Mouse (Mus musculus) MEL (cell line): ENCODE results near the gene Fam241a. TPM values are rescaled to one million over a fixed set of nuclear protein-coding genes. Genes with fewer than 3 reads are reported as not detected.

Experiments used
- DNase-seq: peaks from one replicate; pipeline ENCODE4 v3.0.0; 2011; ENCODE audit warnings: low read depth, low spot score
- H3K27ac ChIP-seq: 2 replicates; pipeline ENCODE4 v1.5.1; 2012; ENCODE audit warnings: low read depth, mild to moderate bottlenecking, control low read depth, low read length, moderate library complexity; ENCODE audit not compliant: control insufficient read depth
- H3K27me3 ChIP-seq, 2 experiments: fragments of 150-350 bp in 1 of 2; sonication (generic) in 1 of 2; 2 replicates each; pipeline ENCODE4 v1.6.1; 2012; ENCODE audit warnings: low read length in 2 of 2, mild to moderate bottlenecking in 2 of 2, improper control_type of control experiment in 1 of 2, moderate library complexity in 1 of 2; ENCODE audit not compliant: insufficient read depth in 2 of 2, control insufficient read depth in 1 of 2
- H3K36me3 ChIP-seq, 2 experiments: 2 replicates each; pipeline ENCODE4 v1.6.1; 2012 to 2014; ENCODE audit warnings: low read length in 2 of 2, improper control_type of control experiment in 1 of 2, inconsistent platforms in 1 of 2, mild to moderate bottlenecking in 1 of 2; ENCODE audit not compliant: insufficient read depth in 2 of 2, control insufficient read depth in 1 of 2
- H3K4me1 ChIP-seq, 2 experiments: fragments of 150-350 bp in 1 of 2; sonication (generic) in 1 of 2; 2 replicates each; pipeline ENCODE4 v1.6.1; 2012; ENCODE audit warnings: low read length in 2 of 2, improper control_type of control experiment in 1 of 2, mild to moderate bottlenecking in 1 of 2; ENCODE audit not compliant: insufficient read depth in 2 of 2, control insufficient read depth in 1 of 2
- H3K4me3 ChIP-seq, 2 experiments: fragments of 150-350 bp in 1 of 2; sonication (generic) in 1 of 2; 2 replicates each; pipeline ENCODE4 v1.5.1; 2012; ENCODE audit warnings: low read depth in 2 of 2, low read length in 2 of 2, mild to moderate bottlenecking in 2 of 2, moderate library complexity in 2 of 2, control low read depth in 1 of 2, improper control_type of control experiment in 1 of 2; ENCODE audit not compliant: control insufficient read depth in 1 of 2, insufficient read depth in 1 of 2
- H3K79me2 ChIP-seq: 2 replicates; pipeline ENCODE4 v1.6.1; 2012; ENCODE audit warnings: mild to moderate bottlenecking, low read length, moderate library complexity; ENCODE audit not compliant: control insufficient read depth, poor library complexity, insufficient read depth
- H3K9ac ChIP-seq: 2 replicates; pipeline ENCODE4 v1.6.1; 2012; ENCODE audit warnings: low read depth, mild to moderate bottlenecking, control low read depth, low read length, moderate library complexity; ENCODE audit not compliant: control insufficient read depth, poor library complexity, severe bottlenecking
- H3K9me3 ChIP-seq: fragments of 150-350 bp; sonication (generic); replicated peaks from 2 replicates; pipeline ENCODE4 v1.6.1; 2012; ENCODE audit warnings: mild to moderate bottlenecking, low read length, improper control_type of control experiment, moderate library complexity; ENCODE audit not compliant: insufficient read depth
- BHLHE40 ChIP-seq: IDR thresholded peaks from 2 replicates; pipeline ENCODE4 v1.6.1; 2012; ENCODE audit warnings: low read depth, mild to moderate bottlenecking, inconsistent platforms, low read length, improper control_type of control experiment, borderline replicate concordance
- CHD1 ChIP-seq: IDR thresholded peaks from 2 replicates; pipeline ENCODE4 v1.6.1; 2012; ENCODE audit warnings: low read depth, mild to moderate bottlenecking, inconsistent platforms, low read length, improper control_type of control experiment
- CHD2 ChIP-seq: IDR thresholded peaks from 2 replicates; pipeline ENCODE4 v1.6.1; 2011; ENCODE audit warnings: low read length, improper control_type of control experiment
- CTCF ChIP-seq, 3 experiments: IDR thresholded peaks in 2 of 3; conservative IDR thresholded peaks in 1 of 3; 2 replicates each; pipeline ENCODE4 v1.5.1; 2011 to 2012; ENCODE audit warnings: low read length in 3 of 3, low read depth in 2 of 3, mild to moderate bottlenecking in 2 of 3, improper control_type of control experiment in 1 of 3, inconsistent platforms in 1 of 3, mixed read lengths in 1 of 3, moderate library complexity in 1 of 3; ENCODE audit not compliant: control insufficient read depth in 1 of 3, insufficient read depth in 1 of 3, poor library complexity in 1 of 3, severe bottlenecking in 1 of 3
- ELF1 ChIP-seq: IDR thresholded peaks from 2 replicates; pipeline ENCODE4 v1.6.1; 2014; ENCODE audit warnings: low read depth, mild to moderate bottlenecking, inconsistent platforms, low read length, improper control_type of control experiment, moderate library complexity
- EP300 ChIP-seq, 2 experiments: IDR thresholded peaks; 2 replicates each; pipeline ENCODE4 v1.6.1; 2011; ENCODE audit warnings: improper control_type of control experiment in 2 of 2, low read length in 2 of 2, low read depth in 1 of 2, mild to moderate bottlenecking in 1 of 2
- ETS1 ChIP-seq: IDR thresholded peaks from 2 replicates; pipeline ENCODE4 v1.6.1; 2012; ENCODE audit warnings: low read depth, mild to moderate bottlenecking, inconsistent platforms, low read length, improper control_type of control experiment, moderate library complexity
- GABPA ChIP-seq: IDR thresholded peaks from 2 replicates; pipeline ENCODE4 v1.6.1; 2012; ENCODE audit warnings: low read depth, mild to moderate bottlenecking, inconsistent platforms, low read length, improper control_type of control experiment, moderate library complexity
- GATA1 ChIP-seq: IDR thresholded peaks from 2 replicates; pipeline ENCODE4 v1.6.1; 2011; ENCODE audit warnings: low read depth, low read length, improper control_type of control experiment
- HCFC1 ChIP-seq: IDR thresholded peaks from 2 replicates; pipeline ENCODE4 v1.6.1; 2012; ENCODE audit warnings: low read depth, mild to moderate bottlenecking, inconsistent platforms, low read length, improper control_type of control experiment, moderate library complexity
- JUND ChIP-seq: IDR thresholded peaks from 2 replicates; pipeline ENCODE4 v1.6.1; 2011; ENCODE audit warnings: low read depth, mild to moderate bottlenecking, improper control_type of control experiment, low read length
- KAT2A ChIP-seq: conservative IDR thresholded peaks from 2 replicates; pipeline ENCODE4 v1.6.1; 2012; ENCODE audit warnings: low read depth, low read length, improper control_type of control experiment, inconsistent platforms
- MAFK ChIP-seq: IDR thresholded peaks from 2 replicates; pipeline ENCODE4 v1.6.1; 2011; ENCODE audit warnings: low read depth, mild to moderate bottlenecking, low read length, improper control_type of control experiment, borderline replicate concordance
- MAX ChIP-seq: IDR thresholded peaks from 2 replicates; pipeline ENCODE4 v1.6.1; 2011; ENCODE audit warnings: low read length, improper control_type of control experiment
- MAZ ChIP-seq: IDR thresholded peaks from 2 replicates; pipeline ENCODE4 v1.6.1; 2012; ENCODE audit warnings: low read depth, mild to moderate bottlenecking, inconsistent platforms, low read length, improper control_type of control experiment
- MEF2A ChIP-seq: IDR thresholded peaks from 2 replicates; pipeline ENCODE4 v1.6.1; 2014; ENCODE audit warnings: low read depth, mild to moderate bottlenecking, inconsistent platforms, low read length, improper control_type of control experiment; ENCODE audit not compliant: poor library complexity, insufficient replicate concordance, severe bottlenecking; ENCODE audit errors: extremely low read depth
- MXI1 ChIP-seq: IDR thresholded peaks from 2 replicates; pipeline ENCODE4 v1.6.1; 2011; ENCODE audit warnings: mild to moderate bottlenecking, low read depth, low read length, improper control_type of control experiment
- MYB ChIP-seq: IDR thresholded peaks from 2 replicates; pipeline ENCODE4 v1.6.1; 2011; ENCODE audit warnings: mild to moderate bottlenecking, low read depth, low read length, improper control_type of control experiment
- MYC ChIP-seq: IDR thresholded peaks from 2 replicates; pipeline ENCODE4 v1.6.1; 2011; ENCODE audit warnings: low read depth, mild to moderate bottlenecking, low read length, improper control_type of control experiment, moderate library complexity
- NELFE ChIP-seq: IDR thresholded peaks from 2 replicates; pipeline ENCODE4 v1.6.1; 2011; ENCODE audit warnings: low read depth, low read length, improper control_type of control experiment
- NRF1 ChIP-seq: IDR thresholded peaks from 2 replicates; pipeline ENCODE4 v1.6.1; 2014; ENCODE audit warnings: low read depth, mild to moderate bottlenecking, inconsistent platforms, low read length, improper control_type of control experiment, moderate library complexity; ENCODE audit not compliant: poor library complexity, insufficient read depth, severe bottlenecking
- POLR2AphosphoS2 ChIP-seq: IDR thresholded peaks from 2 replicates; pipeline ENCODE4 v1.6.1; 2011; ENCODE audit warnings: low read length, improper control_type of control experiment
- POLR2AphosphoS5 ChIP-seq: IDR thresholded peaks from 2 replicates; pipeline ENCODE4 v1.6.1; 2012; ENCODE audit warnings: low read depth, borderline replicate concordance, mild to moderate bottlenecking, inconsistent platforms, low read length, moderate library complexity, mixed read lengths
- RAD21 ChIP-seq: IDR thresholded peaks from 2 replicates; pipeline ENCODE4 v1.6.1; 2011; ENCODE audit warnings: mild to moderate bottlenecking, low read depth, low read length, improper control_type of control experiment
- RCOR1 ChIP-seq: IDR thresholded peaks from 2 replicates; pipeline ENCODE4 v1.6.1; 2012; ENCODE audit warnings: low read depth, mild to moderate bottlenecking, inconsistent platforms, low read length, improper control_type of control experiment
- SIN3A ChIP-seq: IDR thresholded peaks from 2 replicates; pipeline ENCODE4 v1.6.1; 2012; ENCODE audit warnings: low read length, improper control_type of control experiment, inconsistent platforms
- SMC3 ChIP-seq: IDR thresholded peaks from 2 replicates; pipeline ENCODE4 v1.6.1; 2011; ENCODE audit warnings: low read depth, low read length, improper control_type of control experiment
- TAL1 ChIP-seq: IDR thresholded peaks from 2 replicates; pipeline ENCODE4 v1.6.1; 2012; ENCODE audit warnings: mild to moderate bottlenecking, inconsistent platforms, low read length, moderate library complexity, mixed read lengths
- TBP ChIP-seq: IDR thresholded peaks from 2 replicates; pipeline ENCODE4 v1.8.0; 2011; ENCODE audit warnings: low read depth, low read length, improper control_type of control experiment
- TCF12 ChIP-seq: IDR thresholded peaks from 2 replicates; pipeline ENCODE4 v1.6.1; 2014; ENCODE audit warnings: low read depth, mild to moderate bottlenecking, inconsistent platforms, low read length, improper control_type of control experiment, moderate library complexity
- USF1 ChIP-seq: IDR thresholded peaks from 2 replicates; pipeline ENCODE4 v1.6.1; 2014; ENCODE audit warnings: low read depth, mild to moderate bottlenecking, inconsistent platforms, low read length, improper control_type of control experiment, moderate library complexity
- USF2 ChIP-seq, 2 experiments: IDR thresholded peaks; 2 replicates each; pipeline ENCODE4 v1.6.1; 2011 to 2012; ENCODE audit warnings: improper control_type of control experiment in 2 of 2, low read length in 2 of 2, borderline replicate concordance in 1 of 2, inconsistent platforms in 1 of 2, low read depth in 1 of 2, mild to moderate bottlenecking in 1 of 2; ENCODE audit not compliant: insufficient read depth in 1 of 2
- ZC3H11A ChIP-seq: IDR thresholded peaks from 2 replicates; pipeline ENCODE4 v1.6.1; 2012; ENCODE audit warnings: low read depth, mild to moderate bottlenecking, inconsistent platforms, low read length, improper control_type of control experiment
- ZKSCAN1 ChIP-seq: IDR thresholded peaks from 2 replicates; pipeline ENCODE4 v1.6.1; 2012; ENCODE audit warnings: low read depth, mild to moderate bottlenecking, inconsistent platforms, low read length, improper control_type of control experiment, moderate library complexity
- ZMIZ1 ChIP-seq: IDR thresholded peaks from 2 replicates; pipeline ENCODE4 v1.6.1; 2012; ENCODE audit warnings: low read depth, mild to moderate bottlenecking, inconsistent platforms, low read length, improper control_type of control experiment, moderate library complexity
- polyA plus RNA-seq, 2 experiments: library from polyadenylated mRNA; stranded (reverse) in 1 of 2; unstranded in 1 of 2; fragments of >175 nt in 1 of 2; fragments of >200 nt in 1 of 2; gene quantifications; 2 replicates each; pipeline versions ENCODE4 v1.2.1 to v1.2.4; 2012; ENCODE audit warnings: low replicate concordance in 2 of 2, low read depth in 1 of 2; ENCODE audit not compliant: insufficient read length in 2 of 2, insufficient read depth in 1 of 2, missing spikeins in 1 of 2
- total RNA-seq: library from RNA; depleted of rRNA; stranded (reverse); fragments of 300-350 nt; gene quantifications from 2 replicates; pipeline ENCODE4 v1.2.3, GENCODE M21; 2012

Fam241a gene
- total and polyA plus RNA-seq, 3 experiments: 30.2 to 32.0 TPM; not detected in 1

DNA sequence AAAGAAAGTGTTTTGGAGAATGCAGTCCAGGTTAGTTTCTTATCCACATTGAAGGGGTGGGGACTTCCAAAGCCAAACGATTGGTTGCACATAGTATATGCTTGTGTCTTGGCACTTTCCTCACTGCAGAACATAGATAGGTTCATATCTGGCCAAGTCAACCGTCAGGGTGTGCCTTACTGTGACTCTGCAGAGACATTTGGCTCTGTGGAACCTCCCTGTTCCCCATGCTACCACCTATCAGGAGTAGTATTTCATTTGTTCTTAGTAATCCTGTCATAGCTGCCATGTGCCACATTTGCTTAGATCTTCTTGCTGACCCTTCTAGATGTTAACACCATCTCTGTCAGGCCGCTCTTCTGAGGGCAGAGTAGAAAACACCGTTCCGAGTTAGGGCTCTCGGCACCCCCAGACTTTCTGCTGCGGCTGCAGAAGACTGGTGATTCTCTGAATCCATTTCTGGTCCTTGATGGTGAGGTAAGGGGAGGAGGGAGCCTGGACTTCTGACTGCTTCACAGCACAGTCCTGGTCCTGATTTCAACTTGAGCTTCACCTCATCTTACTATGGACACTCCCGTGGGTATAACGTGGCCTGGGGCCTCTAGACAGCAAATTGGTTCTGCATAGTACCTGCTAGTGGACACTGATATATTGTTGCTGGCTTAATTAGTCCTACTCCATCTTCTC lies 34.3 kb upstream of the Fam241a start:
- H3K79me2 ChIP-seq: no peaks in the 10 kb centered on the region
- peaks cover 0 to 19% of the 10 kb centered on the region in 2 experiments; a peak in 2 of 4 replicates for H3K36me3 ChIP-seq
- H3K27me3 ChIP-seq: no peaks in the 10 kb centered on the region
- peak overlapping the region; percentile 64 for H3K9ac ChIP-seq
- peak overlapping the region; percentile 80 to 91 for H3K4me3 ChIP-seq
- H3K27ac ChIP-seq: peak overlapping the region; percentile 88
- peak; percentile 97 for DNase-seq
- no peaks in the 10 kb centered on the region for H3K9me3 ChIP-seq
- H3K4me1 ChIP-seq: peaks cover 11 to 12% of the 10 kb centered on the region in 2 experiments
- no peak for TF ChIP-seq SMC3
- no peak for TF ChIP-seq JUND
- 0 out of 2 replicates have a peak, but pooled peaks have one; percentile 43 for TF ChIP-seq CHD1
- TF ChIP-seq USF1: no peak
- peak; percentile 94 for TF ChIP-seq MYC
- TF ChIP-seq POLR2AphosphoS5: no peak
- no peak for TF ChIP-seq NRF1
- TF ChIP-seq NELFE: no peak; the same call in none of the 2 replicates
- TF ChIP-seq USF2 (IDR thresholded peaks at IDR 0.05; ENCODE audit: borderline replicate concordance in 1 of 2, insufficient read depth in 1 of 2, low read depth in 1 of 2, low read length in 2 of 2): no peak
- TF ChIP-seq POLR2AphosphoS2: peak; percentile 63; the same call in 1 of the 2 replicates
- TF ChIP-seq ZC3H11A: peak; percentile 15; the same call in 1 of the 2 replicates
- no peak; the same call in 1 of the 2 replicates for TF ChIP-seq ZKSCAN1
- TF ChIP-seq TCF12: peak; percentile 95
- TF ChIP-seq CHD2: no peak
- TF ChIP-seq HCFC1: no peak
- no peak for TF ChIP-seq CTCF (IDR thresholded peaks at IDR 0.05 in 2 of 3, conservative IDR thresholded peaks at IDR 0.05 in 1 of 3; ENCODE audit: control insufficient read depth in 1 of 3, insufficient read depth in 1 of 3, low read depth in 2 of 3, low read length in 3 of 3, poor library complexity in 1 of 3, severe bottlenecking in 1 of 3)
- TF ChIP-seq GABPA: no peak
- peak; percentile 97 to 98 for TF ChIP-seq EP300 (IDR thresholded peaks at IDR 0.05; ENCODE audit: low read depth in 1 of 2, low read length in 2 of 2)
- peak; percentile 95 for TF ChIP-seq MAX
- TF ChIP-seq SIN3A: peak; percentile 92
- TF ChIP-seq GATA1: peak; percentile 97
- no peak for TF ChIP-seq MEF2A
- TF ChIP-seq BHLHE40: peak; percentile 77; the same call in 1 of the 2 replicates
- no peak for TF ChIP-seq RAD21
- TF ChIP-seq RCOR1: peak; percentile 75; the same call in 1 of the 2 replicates
- peak; percentile 90 for TF ChIP-seq TBP
- TF ChIP-seq MAZ: 0 out of 2 replicates have a peak, but pooled peaks have one; percentile 14
- no peak for TF ChIP-seq KAT2A
- TF ChIP-seq MYB: peak; percentile 90
- peak; percentile 97 for TF ChIP-seq MXI1
- TF ChIP-seq MAFK: peak; percentile 33; the same call in 1 of the 2 replicates
- TF ChIP-seq ETS1: peak; percentile 94
- TF ChIP-seq TAL1: peak; percentile 92
- 0 out of 2 replicates have a peak, but pooled peaks have one; percentile 14 for TF ChIP-seq ELF1
- TF ChIP-seq ZMIZ1: 0 out of 2 replicates have a peak, but pooled peaks have one; percentile 85
